Mouse (Mus musculus) urinary bladder, postnatal 14 days (tissue): ENCODE data around the gene C4b.
A peak's percentile ranks its signal among the peaks of the same experiment; 100 is the strongest.

Experiments used
- DNase-seq: peaks from one replicate; pipeline ENCODE4 v3.0.0; 2021; ENCODE audit warnings: low spot score

The C4b gene

GRCm38 (mm10) chr17:34700671-34701071, 43.0 kb downstream of the C4b start:
- no peak for DNase-seq

- DNase-seq: no peak
These were observed 43.9 kb downstream of the C4b start for GRCm38 (mm10) chr17:34699575-34700408.

GRCm38 (mm10) chr17:34692906-34693305, 50.8 kb downstream of the C4b start:
- peak; percentile 80 for DNase-seq

- DNase-seq: peak; percentile 67
These were observed 53.2 kb downstream of the C4b start for GRCm38 (mm10) chr17:34690458-34690857.

GRCm38 (mm10) chr17:34688889-34689288, 54.8 kb downstream of the C4b start:
- DNase-seq: no peak

GRCm38 (mm10) chr17:34685120-34686110, 58.3 kb downstream of the C4b start:
- DNase-seq: peak; percentile 72

GRCm38 (mm10) chr17:34684253-34684893, 59.3 kb downstream of the C4b start:
- peak; percentile 61 for DNase-seq

- DNase-seq: no peak
These were observed 59.9 kb downstream of the C4b start for GRCm38 (mm10) chr17:34683686-34684220.

GRCm38 (mm10) chr17:34683179-34683578, 60.5 kb downstream of the C4b start:
- no peak for DNase-seq

- DNase-seq: no peak
These were observed 61.7 kb downstream of the C4b start for GRCm38 (mm10) chr17:34681881-34682536.

- no peak for DNase-seq
These were observed 62.5 kb downstream of the C4b start for GRCm38 (mm10) chr17:34681132-34681571.

- no peak for DNase-seq
These were observed 63.1 kb downstream of the C4b start for GRCm38 (mm10) chr17:34680621-34681020.

GRCm38 (mm10) chr17:34680191-34680590, 63.5 kb downstream of the C4b start:
- no peak for DNase-seq
